8 mouse cellular contexts compared by ENCODE assay signal in genomic region chr17:44778141-44778540, GRCm38 (mm10). TPM values are rescaled to one million over a fixed set of nuclear protein-coding genes. Genes with fewer than 3 reads are reported as not detected.
A peak's percentile ranks its signal among the peaks of the same experiment; 100 is the strongest.
DNase-seq lines count a peak whose midpoint lies in the region; ATAC-seq and TF ChIP-seq lines count a peak whose summit lies in the region.

No protein-coding gene starts in this region.

- DNase-seq in kidney, postnatal 0 days (ENCODE audit: low spot score) = no peak
- DNase-seq in kidney, adult 18-20 months = no peak
- DNase-seq in limb, embryonic 10.5 days (ENCODE audit: low spot score) = no peak
- no peak for DNase-seq in right cerebral cortex, postnatal 10 days (ENCODE audit: low spot score in 2 of 2)
- no peak for DNase-seq in ovary, postnatal 10 days (ENCODE audit: low spot score)

- H3K4me2 ChIP-seq in kidney, postnatal 0 days (ENCODE audit: low read length) = peak overlapping the region; percentile 85
- H3K4me2 ChIP-seq in embryonic facial prominence, embryonic 13.5 days = peak overlapping the region; percentile 71
- H3K4me2 ChIP-seq in neural tube, embryonic 13.5 days = peak overlapping the region; percentile 69

- TF ChIP-seq CTCF in kidney, postnatal 0 days (IDR thresholded peaks at IDR 0.05; ENCODE audit: low read depth) = no peak

- H3K4me1 ChIP-seq in kidney, postnatal 0 days (replicated peaks; ENCODE audit: insufficient read depth, low read length) = 0 out of 2 replicates have a peak, but pooled peaks cover 3% of the 10 kb centered on the region
- peaks cover 12% of the 10 kb centered on the region for H3K4me1 ChIP-seq in embryonic facial prominence, embryonic 13.5 days
- H3K4me1 ChIP-seq in limb, embryonic 10.5 days = peaks cover 18% of the 10 kb centered on the region
- peaks cover 8% of the 10 kb centered on the region for H3K4me1 ChIP-seq in neural tube, embryonic 13.5 days (replicated peaks)

- H3K9ac ChIP-seq in kidney, postnatal 0 days (ENCODE audit: low read depth, low read length) = no peak overlapping the region
- H3K9ac ChIP-seq in embryonic facial prominence, embryonic 13.5 days = no peak overlapping the region
- no peak overlapping the region for H3K9ac ChIP-seq in neural tube, embryonic 13.5 days

- no peaks in the 10 kb centered on the region for H3K9me3 ChIP-seq in kidney, postnatal 0 days (replicated peaks; ENCODE audit: low read length)
- no peaks in the 10 kb centered on the region for H3K9me3 ChIP-seq in embryonic facial prominence, embryonic 13.5 days
- no peaks in the 10 kb centered on the region for H3K9me3 ChIP-seq in limb, embryonic 10.5 days (replicated peaks)
- H3K9me3 ChIP-seq in neural tube, embryonic 13.5 days = no peaks in the 10 kb centered on the region

- H3K4me3 ChIP-seq in kidney, postnatal 0 days (replicated peaks; ENCODE audit: low read depth, low read length) = peak overlapping the region; percentile 97; the same call in 1 of the 2 replicates
- H3K4me3 ChIP-seq in embryonic facial prominence, embryonic 13.5 days = peak overlapping the region; percentile 72
- H3K4me3 ChIP-seq in limb, embryonic 10.5 days = peak overlapping the region; percentile 98
- H3K4me3 ChIP-seq in neural tube, embryonic 13.5 days = peak overlapping the region; percentile 75

- no peak for ATAC-seq in kidney, postnatal 0 days (replicated peaks; ENCODE audit: low FRiP score, low read depth)
- no peak for ATAC-seq in embryonic facial prominence, embryonic 13.5 days (ENCODE audit: insufficient number of reproducible peaks, insufficient read depth, low FRiP score, low TSS enrichment, low read depth)
- ATAC-seq in neural tube, embryonic 13.5 days (ENCODE audit: low read depth) = no peak
- no peak for ATAC-seq in activated CD4-positive, CD25-positive, alpha-beta regulatory T cell, adult 4 months

- no peaks in the 10 kb centered on the region for H3K27me3 ChIP-seq in kidney, postnatal 0 days (ENCODE audit: insufficient read depth, low read length)
- no peaks in the 10 kb centered on the region for H3K27me3 ChIP-seq in embryonic facial prominence, embryonic 13.5 days
- no peaks in the 10 kb centered on the region for H3K27me3 ChIP-seq in limb, embryonic 10.5 days (ENCODE audit: low read depth, poor library complexity, severe bottlenecking)
- H3K27me3 ChIP-seq in neural tube, embryonic 13.5 days = no peaks in the 10 kb centered on the region

- no peak overlapping the region for H3K27ac ChIP-seq in kidney, postnatal 0 days
- peak overlapping the region; percentile 91 for H3K27ac ChIP-seq in embryonic facial prominence, embryonic 13.5 days
- H3K27ac ChIP-seq in limb, embryonic 10.5 days = no peak overlapping the region
- no peak overlapping the region for H3K27ac ChIP-seq in neural tube, embryonic 13.5 days (replicated peaks)

- WGBS in kidney, postnatal 0 days = 63% methylated on average over 5 of the region's 5 CpGs
- WGBS in embryonic facial prominence, embryonic 13.5 days = 35% methylated on average over 5 of the region's 5 CpGs
- WGBS in limb, embryonic 10.5 days = 78% methylated on average over 5 of the region's 5 CpGs
- WGBS in neural tube, embryonic 13.5 days = 60% methylated on average over 5 of the region's 5 CpGs

- no peaks in the 10 kb centered on the region for H3K36me3 ChIP-seq in kidney, postnatal 0 days (ENCODE audit: insufficient read depth, low read length)
- H3K36me3 ChIP-seq in embryonic facial prominence, embryonic 13.5 days = no peaks in the 10 kb centered on the region
- no peaks in the 10 kb centered on the region for H3K36me3 ChIP-seq in limb, embryonic 10.5 days
- no peaks in the 10 kb centered on the region for H3K36me3 ChIP-seq in neural tube, embryonic 13.5 days

RNA-seq across cellular contexts. Expression of gene Supt3, which starts 1.2 kb away (rescaled TPM):
- polyA plus RNA-seq in kidney, postnatal 0 days (2015; fragmentation: Nextera tagmentation; extraction: Ambion mirVana) = 19.2 and 21.3 TPM in 2 replicates
- 24.5 and 25.4 TPM in 2 replicates for polyA plus RNA-seq in embryonic facial prominence, embryonic 13.5 days (2015; fragmentation: Nextera tagmentation; extraction: Ambion mirVana)
- 21.6 and 24.9 TPM in 2 replicates for polyA plus RNA-seq in limb, embryonic 10.5 days (2016; fragmentation: Nextera tagmentation; extraction: Ambion mirVana)
- polyA plus RNA-seq in neural tube, embryonic 13.5 days (2015; fragmentation: Nextera tagmentation; extraction: Ambion mirVana) = 25.4 and 25.9 TPM in 2 replicates
- polyA plus RNA-seq in activated CD4-positive, CD25-positive, alpha-beta regulatory T cell, adult 4 months (2017; shearing (Covaris generic)) = 10 to 100 TPM; 12.6 to 15.1 TPM

RNA-seq across cellular contexts. Expression of gene Runx2, which starts 36.5 kb away (rescaled TPM):
- polyA plus RNA-seq in kidney, postnatal 0 days (2015; fragmentation: Nextera tagmentation; extraction: Ambion mirVana) = 3.8 and 4.0 TPM in 2 replicates
- polyA plus RNA-seq in embryonic facial prominence, embryonic 13.5 days (2015; fragmentation: Nextera tagmentation; extraction: Ambion mirVana) = 40.2 and 41.5 TPM in 2 replicates
- polyA plus RNA-seq in limb, embryonic 10.5 days (2016; fragmentation: Nextera tagmentation; extraction: Ambion mirVana) = 1.3 and 4.6 TPM in 2 replicates
- 0.59 and 2.3 TPM in 2 replicates for polyA plus RNA-seq in neural tube, embryonic 13.5 days (2015; fragmentation: Nextera tagmentation; extraction: Ambion mirVana)
- 1 to 10 TPM; 8.6 to 8.8 TPM for polyA plus RNA-seq in activated CD4-positive, CD25-positive, alpha-beta regulatory T cell, adult 4 months (2017; shearing (Covaris generic))
